Mouse (Mus musculus): Measurements from ENCODE around the gene Paqr8.

DNA sequence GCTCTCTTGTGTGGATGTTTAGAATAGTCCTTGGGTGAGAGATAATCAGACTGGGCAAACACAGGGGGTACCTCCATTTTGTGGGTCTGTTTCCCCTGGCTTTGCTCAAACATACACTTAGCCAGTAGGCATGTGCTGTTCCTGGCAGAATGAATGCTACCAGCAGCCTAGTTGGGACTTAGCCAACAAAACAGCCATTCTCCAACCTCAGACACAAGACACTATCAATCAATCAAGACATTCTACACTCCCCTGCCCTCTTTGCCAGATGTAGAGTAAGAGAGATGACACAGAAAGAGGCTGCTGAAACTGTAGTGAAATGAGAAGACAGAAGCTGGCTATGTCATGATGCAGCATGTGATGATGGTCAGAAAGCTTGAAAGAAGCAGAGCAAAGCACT is 13.1 kb upstream of the Paqr8 start:
- TF ChIP-seq CTCF (IDR thresholded peaks at IDR 0.05) = no peak
- no peak for TF ChIP-seq EP300 (IDR thresholded peaks at IDR 0.05)

Measured in lung, postnatal 0 days (tissue).